Mouse (Mus musculus): ENCODE results near the gene Ntf3. TPM values are rescaled to one million over a fixed set of nuclear protein-coding genes. Genes with fewer than 3 reads are reported as not detected.

Gene Ntf3
- total and polyA plus RNA-seq, 3 experiments, result not detected

DNA sequence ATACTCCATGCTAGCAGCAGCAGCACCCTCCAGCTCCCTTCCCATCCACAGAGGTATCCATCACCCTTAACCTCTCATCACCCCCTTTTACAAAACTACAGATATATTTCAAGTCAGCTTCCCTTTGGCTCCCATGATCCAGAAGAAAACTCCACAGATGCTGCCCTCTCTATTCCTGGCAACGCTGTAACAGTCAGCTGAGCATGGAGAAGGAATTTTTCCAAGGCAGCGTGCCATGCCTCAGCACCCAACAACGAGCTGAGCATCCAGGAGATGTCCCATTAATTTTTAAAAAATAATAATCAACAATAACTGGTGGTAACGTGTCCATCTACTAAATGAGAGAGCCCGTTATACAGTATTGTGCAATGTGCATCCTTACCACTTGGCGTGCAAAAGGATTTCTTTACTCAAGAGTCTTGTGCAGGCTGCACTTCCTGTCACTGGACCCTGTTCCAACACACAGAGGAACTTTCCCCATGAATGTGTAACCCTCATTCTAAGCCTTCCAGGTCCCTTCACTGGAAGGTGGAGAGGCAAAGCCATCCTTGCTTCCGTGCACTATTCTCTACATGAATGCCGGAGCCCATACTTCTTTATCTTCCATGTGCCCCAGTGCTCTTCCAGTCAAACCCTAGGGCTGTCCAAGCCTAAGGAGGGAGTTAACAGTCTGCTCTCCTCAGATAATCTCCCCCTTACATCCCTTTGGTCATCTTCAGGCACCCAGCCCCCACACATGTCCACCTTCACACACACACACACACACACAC lies 5.0 kb downstream of the Ntf3 start:
- no peaks in the 10 kb centered on the region for H3K4me1 ChIP-seq (ENCODE audit: control insufficient read depth in 1 of 2, insufficient read depth in 2 of 2, low read length in 2 of 2)
- H3K27ac ChIP-seq (ENCODE audit: control insufficient read depth, low read depth, low read length), result no peak overlapping the region
- no peaks in the 10 kb centered on the region for H3K79me2 ChIP-seq (ENCODE audit: control insufficient read depth, insufficient read depth, low read length, poor library complexity)
- no peaks in the 10 kb centered on the region for H3K9me3 ChIP-seq (replicated peaks; ENCODE audit: insufficient read depth, low read length)
- no peaks in the 10 kb centered on the region for H3K27me3 ChIP-seq (ENCODE audit: control insufficient read depth in 1 of 2, insufficient read depth in 2 of 2, low read length in 2 of 2)
- TF ChIP-seq BHLHE40 (IDR thresholded peaks at IDR 0.05; ENCODE audit: borderline replicate concordance, low read depth, low read length), result no peak
- no peak for TF ChIP-seq RCOR1 (IDR thresholded peaks at IDR 0.05; ENCODE audit: low read depth, low read length)
- TF ChIP-seq ZC3H11A (IDR thresholded peaks at IDR 0.05; ENCODE audit: low read depth, low read length), result no peak
- TF ChIP-seq CHD2 (IDR thresholded peaks at IDR 0.05; ENCODE audit: low read length), result no peak
- no peak for TF ChIP-seq JUND (IDR thresholded peaks at IDR 0.05; ENCODE audit: low read depth, low read length)
- TF ChIP-seq ZNF384 (IDR thresholded peaks at IDR 0.05; ENCODE audit: low read depth, low read length), result no peak
- TF ChIP-seq MAFK (IDR thresholded peaks at IDR 0.05; ENCODE audit: borderline replicate concordance, low read depth, low read length), result no peak
- no peak for TF ChIP-seq ZMIZ1 (IDR thresholded peaks at IDR 0.05; ENCODE audit: low read depth, low read length)
- no peak for DNase-seq (ENCODE audit: low read depth, low spot score)
- H3K9ac ChIP-seq (ENCODE audit: control insufficient read depth, low read depth, low read length, poor library complexity, severe bottlenecking), result no peak overlapping the region
- H3K36me3 ChIP-seq (ENCODE audit: control insufficient read depth in 1 of 2, insufficient read depth in 2 of 2, low read length in 2 of 2), result no peaks in the 10 kb centered on the region
- no peak overlapping the region for H3K4me3 ChIP-seq (ENCODE audit: control insufficient read depth in 1 of 2, insufficient read depth in 1 of 2, low read depth in 2 of 2, low read length in 2 of 2)

- H3K9me3 ChIP-seq (replicated peaks; ENCODE audit: insufficient read depth, low read length), result no peaks in the 10 kb centered on the region
- no peak overlapping the region for H3K27ac ChIP-seq (ENCODE audit: control insufficient read depth, low read depth, low read length)
- H3K9ac ChIP-seq (ENCODE audit: control insufficient read depth, low read depth, low read length, poor library complexity, severe bottlenecking), result no peak overlapping the region
- H3K4me3 ChIP-seq (ENCODE audit: control insufficient read depth in 1 of 2, insufficient read depth in 1 of 2, low read depth in 2 of 2, low read length in 2 of 2), result no peak overlapping the region
- no peaks in the 10 kb centered on the region for H3K36me3 ChIP-seq (ENCODE audit: control insufficient read depth in 1 of 2, insufficient read depth in 2 of 2, low read length in 2 of 2)
- TF ChIP-seq POLR2A (IDR thresholded peaks at IDR 0.05; ENCODE audit: control insufficient read depth in 1 of 2, insufficient read depth in 1 of 2, low read depth in 1 of 2, low read length in 2 of 2, poor library complexity in 1 of 2) (no peak), ETS1 (IDR thresholded peaks at IDR 0.05; ENCODE audit: low read depth, low read length) (no peak), MEF2A (IDR thresholded peaks at IDR 0.05; ENCODE audit: extremely low read depth, insufficient replicate concordance, low read depth, low read length, poor library complexity, severe bottlenecking) (no peak), NELFE (IDR thresholded peaks at IDR 0.05; ENCODE audit: low read depth, low read length) (no peak), USF2 (IDR thresholded peaks at IDR 0.05; ENCODE audit: borderline replicate concordance in 1 of 2, insufficient read depth in 1 of 2, low read depth in 1 of 2, low read length in 2 of 2) (no peak), MYB (IDR thresholded peaks at IDR 0.05; ENCODE audit: low read depth, low read length) (no peak), POLR2AphosphoS2 (IDR thresholded peaks at IDR 0.05; ENCODE audit: low read length) (no peak), TAL1 (IDR thresholded peaks at IDR 0.05; ENCODE audit: low read length) (no peak), ZKSCAN1 (IDR thresholded peaks at IDR 0.05; ENCODE audit: low read depth, low read length) (no peak), USF1 (IDR thresholded peaks at IDR 0.05; ENCODE audit: low read depth, low read length) (no peak), CHD1 (IDR thresholded peaks at IDR 0.05; ENCODE audit: low read depth, low read length) (no peak)
- H3K79me2 ChIP-seq (ENCODE audit: control insufficient read depth, insufficient read depth, low read length, poor library complexity), result no peaks in the 10 kb centered on the region
- H3K4me1 ChIP-seq (ENCODE audit: control insufficient read depth in 1 of 2, insufficient read depth in 2 of 2, low read length in 2 of 2), result no peaks in the 10 kb centered on the region
- no peaks in the 10 kb centered on the region for H3K27me3 ChIP-seq (ENCODE audit: control insufficient read depth in 1 of 2, insufficient read depth in 2 of 2, low read length in 2 of 2)
- no peak for DNase-seq (ENCODE audit: low read depth, low spot score)
Observed at GRCm38 (mm10) chr6:126160067-126160411, 6.7 kb downstream of the Ntf3 start.
